23 mouse cellular contexts compared by ENCODE assay signal in the genomic region with DNA sequence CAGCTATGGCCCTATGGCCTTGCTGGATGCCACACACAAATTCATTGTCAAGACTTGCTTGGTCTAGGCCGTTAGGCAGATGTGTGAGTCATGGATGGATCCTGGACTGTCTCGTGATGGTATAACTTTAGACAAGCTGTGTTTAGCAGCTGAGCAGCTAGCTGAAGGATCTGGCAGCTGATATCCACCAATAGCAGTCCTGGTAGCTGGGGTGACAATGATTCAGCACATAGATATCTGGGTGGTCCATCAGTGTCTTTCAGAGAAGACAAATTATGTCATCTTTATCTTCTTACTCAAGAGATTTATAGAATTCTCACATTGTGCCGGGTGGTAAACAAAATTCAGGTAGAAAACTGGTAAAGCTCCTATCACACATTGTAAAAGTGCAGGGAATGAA.
"Had no signal": no experiment of that assay in that cellular context is flagged by ENCODE, and none has a peak within 500 bp of the region (broad histone marks: within the 10 kb centered on the region; RNA-seq: fewer than 3 reads in every experiment).

No protein-coding gene starts in this region.

- DNase-seq: lung, adult 2 months; lung, postnatal 14 days; lung, postnatal 36 days; midbrain, embryonic 14.5 days; retina, postnatal 1 day; right cerebral cortex, adult 18-20 months; right cerebral cortex, postnatal 25 days; right cerebral cortex, postnatal 4 days; spleen, adult 18-20 months; thymus, adult 18-20 months; thymus, postnatal 25 days; thymus, postnatal 4 days had no signal

- H3K9me3 ChIP-seq: lung, embryonic 15.5 days; megakaryocyte, embryonic 14.5 days; midbrain, embryonic 10.5 days; midbrain, embryonic 12.5 days; neural tube, embryonic 13.5 days; neural tube, embryonic 15.5 days had no signal

- H3K27ac ChIP-seq: liver, embryonic 14.5 days; lung, embryonic 15.5 days; macrophage; midbrain, embryonic 10.5 days; midbrain, embryonic 12.5 days; neural tube, embryonic 13.5 days; neural tube, embryonic 15.5 days had no signal

- ATAC-seq: lung, postnatal 0 days; midbrain, embryonic 16.5 days had no signal

- H3K4me1 ChIP-seq: lung, embryonic 15.5 days; megakaryocyte, embryonic 14.5 days; midbrain, embryonic 10.5 days; midbrain, embryonic 12.5 days; neural tube, embryonic 13.5 days; neural tube, embryonic 15.5 days had no signal

- H3K4me2 ChIP-seq: lung, embryonic 15.5 days; midbrain, embryonic 12.5 days; neural tube, embryonic 13.5 days; neural tube, embryonic 15.5 days had no signal

- H3K36me3 ChIP-seq: lung, embryonic 15.5 days; midbrain, embryonic 10.5 days; midbrain, embryonic 12.5 days; neural tube, embryonic 13.5 days; neural tube, embryonic 15.5 days had no signal

- H3K4me3 ChIP-seq: lung, embryonic 15.5 days; megakaryocyte, embryonic 14.5 days; midbrain, embryonic 10.5 days; midbrain, embryonic 12.5 days; myocyte; neural tube, embryonic 13.5 days; neural tube, embryonic 15.5 days had no signal

- H3K9ac ChIP-seq: liver, embryonic 14.5 days; lung, embryonic 15.5 days; midbrain, embryonic 12.5 days; neural tube, embryonic 13.5 days; neural tube, embryonic 15.5 days had no signal

- H3K27me3 ChIP-seq: lung, embryonic 15.5 days; megakaryocyte, embryonic 14.5 days; midbrain, embryonic 12.5 days; neural tube, embryonic 13.5 days; neural tube, embryonic 15.5 days had no signal
